Mouse (Mus musculus): Measurements from ENCODE around the gene Mgat5b.

Gene Mgat5b

DNA sequence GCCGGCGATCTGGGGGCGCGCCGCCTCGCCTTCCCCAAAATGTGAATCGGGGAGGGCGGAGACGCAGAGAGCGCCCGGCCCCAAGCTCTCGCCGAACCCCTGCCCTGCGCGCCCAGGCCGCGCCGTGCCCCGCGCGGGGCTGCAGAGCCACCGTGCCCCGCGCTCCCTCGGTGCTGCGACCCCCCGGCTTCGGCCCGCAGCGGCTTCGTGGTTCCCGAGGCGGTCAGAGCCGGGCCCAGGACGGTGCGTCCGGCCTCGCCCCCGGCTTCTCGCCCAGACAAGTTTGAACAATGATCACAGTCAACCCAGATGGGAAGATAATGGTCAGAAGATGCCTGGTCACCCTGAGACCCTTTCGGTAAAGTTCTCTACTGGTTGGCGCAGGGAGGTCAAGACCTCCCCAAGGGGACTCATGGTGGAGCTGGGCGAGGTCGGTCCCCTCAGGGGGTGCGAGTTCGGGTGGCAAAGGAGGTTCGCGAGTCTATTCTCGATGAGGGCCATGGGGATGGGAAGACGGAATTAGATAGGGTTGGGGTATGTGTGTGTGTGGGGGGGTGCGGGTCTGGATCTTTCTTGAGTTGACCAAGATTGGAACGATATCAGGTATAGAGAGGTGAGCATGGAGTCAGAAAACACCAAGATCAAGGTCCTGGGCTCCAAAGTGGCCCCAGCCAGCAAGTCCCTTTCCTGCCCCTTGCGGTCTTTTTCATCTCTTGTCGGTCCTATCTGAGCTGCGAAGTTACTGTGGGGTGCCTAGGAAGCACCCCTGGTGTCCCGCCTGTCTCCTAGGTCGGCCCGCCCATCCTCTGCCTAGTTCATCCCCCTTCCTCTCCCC lies 740 bp downstream of the Mgat5b start:
- no peak for DNase-seq (ENCODE audit: low read depth, low spot score)

DNA sequence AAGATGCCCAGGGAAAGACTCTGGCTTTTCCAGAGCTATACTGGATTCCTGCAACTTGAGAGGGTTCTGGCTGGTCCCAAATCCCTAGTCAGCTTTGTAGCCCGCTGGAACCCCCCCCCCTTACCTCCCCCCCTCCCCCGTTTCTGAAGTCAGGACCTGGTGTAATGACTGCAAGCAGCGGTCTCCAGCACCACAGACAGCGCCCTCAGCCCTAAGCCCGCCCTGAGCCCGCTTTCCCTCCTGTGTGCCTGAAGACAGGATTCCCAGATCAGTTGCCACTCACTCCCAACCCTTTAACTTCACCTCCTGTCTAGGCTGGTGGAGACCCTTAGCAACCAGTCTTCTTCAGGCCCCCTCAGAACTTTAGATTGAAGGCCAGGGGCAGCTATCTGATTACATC lies 2.1 kb downstream of the Mgat5b start:
- DNase-seq (ENCODE audit: low read depth, low spot score), result no peak

DNA sequence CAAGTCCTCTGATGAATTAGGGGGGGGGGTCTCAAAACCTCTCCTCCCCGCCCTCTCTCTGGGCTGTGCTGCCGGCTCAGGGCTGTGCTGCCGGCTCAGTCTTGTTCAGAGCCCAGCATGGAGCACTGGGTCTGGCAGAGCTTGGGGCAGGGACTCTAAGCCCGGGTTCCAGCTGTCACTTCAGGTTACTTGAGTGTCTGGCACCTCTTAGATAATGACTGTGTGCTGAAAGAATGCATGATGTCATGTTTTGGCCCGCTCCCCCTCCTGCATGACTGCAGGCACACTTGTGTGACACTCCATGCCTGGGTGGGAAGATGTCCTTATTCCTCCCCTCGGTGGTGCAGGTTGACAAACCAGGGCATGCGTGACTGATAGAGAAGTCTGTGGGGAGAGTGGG lies 3.4 kb downstream of the Mgat5b start:
- DNase-seq (ENCODE audit: low read depth, low spot score), result no peak

- no peak for DNase-seq (ENCODE audit: low read depth, low spot score)
These were observed 9.4 kb downstream of the Mgat5b start for GRCm38 (mm10) chr11:116928031-116928430.

DNA sequence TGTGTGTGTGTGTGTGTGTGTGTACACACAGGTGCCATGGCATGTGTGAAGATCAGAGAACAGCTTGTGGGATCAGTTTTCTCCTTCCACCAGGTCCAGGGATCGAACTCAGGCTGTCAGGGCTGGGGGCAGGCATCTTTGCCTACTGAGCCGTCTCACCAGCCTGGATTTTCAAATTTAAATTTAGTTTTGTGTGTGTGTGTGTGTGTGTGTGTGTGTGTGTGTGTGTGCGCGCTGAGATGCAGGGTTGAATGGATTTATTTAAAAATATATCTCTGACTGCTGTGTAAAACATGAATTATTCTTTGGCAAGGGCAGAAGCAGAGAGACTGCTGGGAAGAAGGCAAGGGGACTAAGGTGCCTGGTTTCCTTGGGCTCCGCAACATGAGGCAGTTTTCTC lies 16.2 kb downstream of the Mgat5b start:
- no peak for DNase-seq (ENCODE audit: low read depth, low spot score)

DNA sequence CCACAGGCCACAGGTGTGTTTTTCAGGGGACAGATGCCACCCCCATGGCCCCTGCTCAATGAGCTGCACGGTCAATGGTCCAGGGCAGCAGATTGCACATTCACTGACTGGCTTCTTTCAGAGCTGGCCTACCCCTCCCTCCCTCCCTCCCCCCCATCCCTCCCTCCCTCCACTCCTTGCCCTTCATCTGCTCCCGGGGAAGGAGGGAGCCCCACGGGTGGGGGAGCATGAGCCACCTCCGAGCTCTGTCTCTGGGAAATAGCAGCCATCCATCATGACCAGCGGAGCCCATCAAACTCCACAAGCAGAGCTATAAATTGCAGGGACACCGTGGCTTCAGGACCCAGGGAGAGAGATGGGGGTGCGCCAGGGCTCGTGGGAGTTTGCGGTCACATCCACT lies 16.7 kb downstream of the Mgat5b start:
- no peak for DNase-seq (ENCODE audit: low read depth, low spot score)

- DNase-seq (ENCODE audit: low read depth, low spot score), result no peak
These were observed 17.3 kb downstream of the Mgat5b start for GRCm38 (mm10) chr11:116935917-116936316.

GRCm38 (mm10) chr11:116937141-116937540 lies 18.5 kb downstream of the Mgat5b start:
- DNase-seq (ENCODE audit: low read depth, low spot score), result no peak

- no peak for DNase-seq (ENCODE audit: low read depth, low spot score)
These were observed 21.6 kb downstream of the Mgat5b start for GRCm38 (mm10) chr11:116940088-116940855.

DNA sequence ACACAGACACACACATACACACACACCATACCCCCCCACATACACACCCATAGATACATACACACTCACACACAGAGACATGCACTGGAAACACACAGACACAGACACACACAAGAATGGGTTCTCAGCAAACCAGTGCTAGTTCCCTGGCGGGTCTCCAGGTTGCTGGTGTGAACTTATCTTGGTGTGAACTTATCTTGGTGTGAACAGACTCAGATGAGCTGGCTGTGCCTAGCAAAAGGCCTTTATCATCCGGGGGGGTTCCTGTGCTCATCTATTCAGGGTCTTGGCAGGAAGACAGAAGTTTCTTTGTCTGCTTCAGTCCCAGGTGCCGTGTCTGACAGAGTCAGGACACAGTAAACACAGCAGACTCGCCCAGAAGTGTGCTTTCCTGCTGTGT lies 25.7 kb downstream of the Mgat5b start:
- no peak for DNase-seq (ENCODE audit: low read depth, low spot score)

- no peak for DNase-seq (ENCODE audit: low read depth, low spot score)
These were observed 31.2 kb downstream of the Mgat5b start for GRCm38 (mm10) chr11:116949832-116950231.

DNA sequence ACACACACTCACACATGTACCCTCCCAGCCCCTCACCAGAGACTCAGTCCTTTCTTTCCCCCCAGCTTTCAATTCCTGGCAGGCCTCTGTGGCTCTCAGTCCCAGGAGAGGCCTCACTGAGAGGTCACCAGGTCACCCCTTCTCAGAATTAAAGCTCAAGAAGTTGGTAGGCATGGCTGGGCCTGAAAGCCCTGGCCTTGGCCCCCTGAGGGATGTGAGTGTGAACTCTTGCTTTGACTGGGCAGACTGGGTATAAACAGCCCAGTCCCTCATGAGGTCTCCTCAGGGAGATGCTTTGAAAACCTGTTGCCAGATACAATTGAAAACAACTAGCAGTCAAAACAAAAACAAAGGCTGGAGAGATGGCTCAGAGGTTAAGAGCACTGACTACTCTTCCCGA lies 32.8 kb downstream of the Mgat5b start:
- no peak for DNase-seq (ENCODE audit: low read depth, low spot score)

GRCm38 (mm10) chr11:116954231-116955118 lies 35.8 kb downstream of the Mgat5b start:
- no peak for DNase-seq (ENCODE audit: low read depth, low spot score)

- no peak for DNase-seq (ENCODE audit: low read depth, low spot score)
These were observed 39.9 kb downstream of the Mgat5b start for GRCm38 (mm10) chr11:116958601-116959000.

- DNase-seq (ENCODE audit: low read depth, low spot score), result no peak
These were observed 46.4 kb downstream of the Mgat5b start for GRCm38 (mm10) chr11:116965061-116965460.

- no peak for DNase-seq (ENCODE audit: low read depth, low spot score)
These were observed 47.3 kb downstream of the Mgat5b start for GRCm38 (mm10) chr11:116965961-116966360.

DNA sequence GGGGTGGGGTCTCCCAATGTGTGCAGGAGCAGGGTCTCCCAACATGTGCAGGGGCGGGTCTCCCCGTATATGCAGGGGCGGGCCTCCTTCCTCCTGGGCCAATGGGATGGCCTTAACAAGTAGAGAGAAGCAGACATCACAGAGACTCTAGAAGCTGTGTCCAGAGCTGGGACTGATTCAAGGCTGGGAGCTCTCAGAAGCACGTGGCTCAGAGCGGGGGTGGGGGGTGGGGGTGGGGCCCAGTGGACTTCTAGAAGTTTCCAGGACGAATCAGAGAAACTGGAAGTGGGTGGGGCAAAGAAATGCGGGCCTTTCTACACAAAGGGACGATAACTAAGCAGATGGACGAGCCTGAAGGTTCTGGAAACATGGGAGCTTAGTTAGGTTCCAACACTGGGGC lies 49.9 kb downstream of the Mgat5b start:
- no peak for DNase-seq (ENCODE audit: low read depth, low spot score)

- DNase-seq (ENCODE audit: low read depth, low spot score), result no peak
These were observed 50.8 kb downstream of the Mgat5b start for GRCm38 (mm10) chr11:116969498-116969897.

- DNase-seq (ENCODE audit: low read depth, low spot score), result no peak
These were observed 52.2 kb downstream of the Mgat5b start for GRCm38 (mm10) chr11:116970847-116971246.

- no peak for DNase-seq (ENCODE audit: low read depth, low spot score)
These were observed 54.2 kb downstream of the Mgat5b start for GRCm38 (mm10) chr11:116972828-116973227.

DNA sequence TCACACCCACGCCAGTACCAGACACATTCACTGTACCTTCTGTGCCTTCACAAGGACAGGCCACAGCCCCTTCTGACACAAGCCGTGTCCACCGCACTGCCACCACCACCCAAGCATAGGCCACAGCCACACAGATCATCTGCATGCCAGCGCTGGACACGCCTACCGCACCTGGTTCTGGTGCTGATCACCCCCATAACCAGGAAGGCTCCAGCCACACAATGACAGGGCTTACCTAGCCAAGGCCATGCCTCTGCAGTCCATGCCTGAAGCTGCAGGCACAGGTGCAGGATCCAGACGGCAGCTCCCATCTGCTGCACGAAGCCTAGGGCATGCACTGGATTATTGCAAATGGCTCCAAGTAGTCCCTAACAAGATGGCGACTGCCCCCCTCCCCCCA lies 54.8 kb downstream of the Mgat5b start:
- DNase-seq (ENCODE audit: low read depth, low spot score), result no peak

DNA sequence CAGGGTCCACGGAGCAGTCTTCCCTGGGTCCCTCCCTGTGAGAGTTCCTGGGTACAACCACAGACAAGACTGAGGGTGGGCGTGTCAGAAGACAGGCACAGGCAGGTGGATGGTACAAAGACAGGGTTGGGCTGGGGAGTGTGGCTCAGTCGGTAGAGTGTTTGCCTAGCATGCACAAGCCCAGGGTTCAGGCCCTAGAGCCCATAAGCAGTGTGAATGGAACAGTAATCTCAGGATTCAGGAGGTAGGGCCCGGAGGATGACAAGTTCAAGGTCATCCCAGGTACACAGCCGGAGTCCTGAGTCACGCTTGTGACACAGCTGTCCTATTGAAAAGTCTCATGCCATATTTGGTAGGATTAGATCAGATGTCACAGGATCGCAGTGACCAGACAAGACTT lies 55.7 kb downstream of the Mgat5b start:
- no peak for DNase-seq (ENCODE audit: low read depth, low spot score)
